Mouse (Mus musculus): ENCODE data around the gene Pgm3.

GRCm38 (mm10) chr9:86544559-86544958 is 27.1 kb downstream of the Pgm3 start:
- no peak for TF ChIP-seq POLR2A (IDR thresholded peaks at IDR 0.05; ENCODE audit: insufficient read depth, low read depth, low read length)
- TF ChIP-seq CTCF (IDR thresholded peaks at IDR 0.05): no peak
- no peak for TF ChIP-seq EP300 (IDR thresholded peaks at IDR 0.05; ENCODE audit: insufficient read depth, low read depth, low read length)
